Mouse (Mus musculus) kidney, embryonic 14.5 days (tissue): ENCODE data around the gene Kcnj12. TPM values are rescaled to one million over a fixed set of nuclear protein-coding genes. Genes with fewer than 3 reads are reported as not detected.

Experiments
- ATAC-seq: fragments of 200-750 bp; cut with Nextera tagmentation; 2 replicates; pipeline ENCODE4 v1.8.0; 2017; ENCODE audit warnings: moderate number of reproducible peaks, mild to moderate bottlenecking, moderate TSS enrichment, moderate library complexity; ENCODE audit not compliant: low FRiP score, low TSS enrichment
- H3K27ac ChIP-seq: fragments of 300-500 bp; sonication (generic); 2 replicates; pipeline ENCODE4 v1.5.1; 2014; ENCODE audit warnings: low read depth, mild to moderate bottlenecking, low read length, moderate library complexity, mixed read lengths
- H3K27me3 ChIP-seq: fragments of 300-500 bp; sonication (generic); 2 replicates; pipeline ENCODE4 v1.6.1; 2014; ENCODE audit warnings: mild to moderate bottlenecking, low read length; ENCODE audit not compliant: control insufficient read depth, insufficient read depth
- H3K36me3 ChIP-seq: fragments of 300-500 bp; sonication (generic); 2 replicates; pipeline ENCODE4 v1.6.1; 2014; ENCODE audit warnings: low read length, mixed read lengths; ENCODE audit not compliant: control insufficient read depth, insufficient read depth
- H3K4me1 ChIP-seq: fragments of 300-500 bp; sonication (generic); 2 replicates; pipeline ENCODE4 v1.6.1; 2014; ENCODE audit warnings: low read length, mixed read lengths; ENCODE audit not compliant: control insufficient read depth, insufficient read depth
- H3K4me2 ChIP-seq: fragments of 300-500 bp; sonication (generic); replicated peaks from 2 replicates; pipeline ENCODE4 v1.6.1; 2014; ENCODE audit warnings: low read depth, mild to moderate bottlenecking, low read length
- H3K4me3 ChIP-seq: fragments of 300-500 bp; sonication (generic); 2 replicates; pipeline ENCODE4 v1.5.1; 2014; ENCODE audit warnings: mild to moderate bottlenecking, low read length
- H3K9ac ChIP-seq: fragments of 300-500 bp; sonication (generic); 2 replicates; pipeline ENCODE4 v1.6.1; 2014; ENCODE audit warnings: low read depth, mild to moderate bottlenecking, low read length, moderate library complexity
- H3K9me3 ChIP-seq: fragments of 300-500 bp; sonication (generic); 2 replicates; pipeline ENCODE4 v1.6.1; 2016; ENCODE audit warnings: low read length; ENCODE audit not compliant: control insufficient read depth
- WGBS: fragments of 180-500 bp; shearing (Covaris S2); extraction: QIAGEN DNeasy Blood & Tissue Kit; methylation state at CpG from one replicate; pipeline ENCODE4 v1.1.7; 2014; 5-methylcytosine and 5-hydroxymethylcytosine counted together
- polyA plus RNA-seq: library from polyadenylated mRNA; unstranded; fragments of >200 nt; fragmentation: Nextera tagmentation; extraction: Ambion mirVana; gene quantifications from 2 replicates; pipeline ENCODE4 v1.2.1, GENCODE M21; 2014

The Kcnj12 gene
- polyA plus RNA-seq, 1 experiment from 2014 or later, result 0.32 TPM

DNA sequence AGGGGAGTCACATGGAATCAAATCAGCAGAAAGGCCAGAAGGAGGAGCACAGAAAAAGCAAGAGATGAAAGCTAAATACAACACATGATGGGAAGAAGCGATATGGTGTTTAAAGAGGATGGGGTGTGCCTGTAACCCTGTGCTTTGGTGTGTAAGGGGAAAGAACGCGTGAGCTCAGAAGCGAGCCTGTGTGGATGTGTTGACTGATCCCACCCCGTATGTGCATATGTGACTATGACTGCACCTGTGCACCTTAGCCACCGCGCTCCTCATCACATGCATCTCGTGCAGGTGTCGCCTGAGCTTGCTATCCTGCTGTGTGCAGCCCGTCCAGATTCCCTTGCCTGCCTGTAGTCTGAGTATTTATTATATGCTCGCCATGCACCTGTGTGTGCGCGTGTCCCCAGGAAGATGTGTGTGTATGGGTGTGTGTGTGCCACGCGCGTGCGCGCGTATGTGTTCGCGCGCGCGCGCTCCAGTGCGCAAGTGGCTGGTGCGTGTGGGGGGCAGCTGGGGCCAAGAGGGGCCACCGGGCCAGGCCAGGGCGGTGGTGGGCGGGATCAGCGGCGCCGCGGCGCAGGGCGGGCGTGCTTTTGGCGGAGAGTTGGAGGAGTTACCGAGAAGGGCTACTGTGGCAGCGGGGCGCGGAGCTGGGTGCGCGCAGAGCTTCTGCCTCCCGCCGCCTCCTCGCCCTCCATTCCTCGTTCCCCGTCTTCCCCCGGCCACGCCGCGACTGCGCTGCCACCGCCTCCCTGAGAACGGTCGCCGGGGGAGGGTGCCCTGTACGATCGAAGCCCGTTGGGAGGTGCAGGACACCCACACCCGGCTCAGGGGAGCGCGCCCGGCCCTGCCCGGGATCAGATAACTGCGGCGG lies 451 bp upstream of the Kcnj12 start:
- peak overlapping the region; percentile 98 for H3K4me2 ChIP-seq
- 2% methylated on average over 46 of the region's 68 CpGs for WGBS
- H3K4me1 ChIP-seq, result 0 out of 2 replicates have a peak, but pooled peaks cover 6% of the 10 kb centered on the region
- ATAC-seq, result no peak
- H3K36me3 ChIP-seq, result no peaks in the 10 kb centered on the region
- H3K9ac ChIP-seq, result peak overlapping the region; percentile 48; the same call in 1 of the 2 replicates
- peaks cover 55% of the 10 kb centered on the region for H3K27me3 ChIP-seq
- no peaks in the 10 kb centered on the region for H3K9me3 ChIP-seq
- H3K27ac ChIP-seq, result no peak overlapping the region
- H3K4me3 ChIP-seq, result peak overlapping the region; percentile 54

- no peak for ATAC-seq
- H3K36me3 ChIP-seq, result no peaks in the 10 kb centered on the region
- H3K4me1 ChIP-seq, result peaks cover 9% of the 10 kb centered on the region; the same call in 1 of the 2 replicates
- no peak overlapping the region for H3K27ac ChIP-seq
- H3K27me3 ChIP-seq, result peaks cover 55% of the 10 kb centered on the region
- H3K9ac ChIP-seq, result no peak overlapping the region
- peak overlapping the region; percentile 54 for H3K4me3 ChIP-seq
- H3K9me3 ChIP-seq, result no peaks in the 10 kb centered on the region
- peak overlapping the region; percentile 98 for H3K4me2 ChIP-seq
- 52% methylated on average over 9 of the region's 9 CpGs for WGBS
These were observed 1.2 kb downstream of the Kcnj12 start for GRCm38 (mm10) chr11:61023416-61024200.

DNA sequence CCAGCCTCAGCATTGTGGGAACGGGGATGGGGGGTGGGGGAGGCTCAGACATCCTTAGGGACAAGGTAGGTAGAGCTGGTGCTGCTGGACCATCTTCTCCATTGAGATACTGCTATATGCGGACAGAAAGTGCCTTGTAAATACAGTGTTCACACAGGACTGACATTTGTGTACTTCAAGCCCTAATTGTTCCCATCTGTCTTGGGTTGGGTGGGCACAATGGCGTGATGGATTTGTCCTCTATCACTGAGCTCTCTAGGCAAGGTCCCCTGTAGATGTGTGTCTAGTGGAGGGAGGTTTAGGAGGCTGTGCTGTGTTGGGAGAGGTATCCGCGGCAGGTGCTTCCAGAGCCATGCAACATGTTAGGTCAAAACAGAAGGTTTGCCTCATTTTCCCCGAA lies 2.0 kb downstream of the Kcnj12 start:
- ATAC-seq, result no peak
- Histone ChIP-seq H3K27ac (no peak overlapping the region), H3K27me3 (peaks cover 55% of the 10 kb centered on the region), H3K9ac (no peak overlapping the region), H3K9me3 (no peaks in the 10 kb centered on the region), H3K4me3 (no peak overlapping the region), H3K4me1 (peaks cover 10% of the 10 kb centered on the region; the same call in 1 of the 2 replicates), H3K4me2 (no peak overlapping the region), H3K36me3 (no peaks in the 10 kb centered on the region)
- 84% methylated on average over 6 of the region's 6 CpGs for WGBS

GRCm38 (mm10) chr11:61024996-61025395 lies 2.6 kb downstream of the Kcnj12 start:
- no peak overlapping the region for H3K27ac ChIP-seq
- no peaks in the 10 kb centered on the region for H3K36me3 ChIP-seq
- no peak overlapping the region for H3K4me2 ChIP-seq
- peaks cover 10% of the 10 kb centered on the region; the same call in 1 of the 2 replicates for H3K4me1 ChIP-seq
- H3K27me3 ChIP-seq, result peaks cover 55% of the 10 kb centered on the region
- WGBS, result 61% methylated on average over 6 of the region's 6 CpGs
- H3K9ac ChIP-seq, result no peak overlapping the region
- no peaks in the 10 kb centered on the region for H3K9me3 ChIP-seq
- no peak for ATAC-seq
- no peak overlapping the region for H3K4me3 ChIP-seq

DNA sequence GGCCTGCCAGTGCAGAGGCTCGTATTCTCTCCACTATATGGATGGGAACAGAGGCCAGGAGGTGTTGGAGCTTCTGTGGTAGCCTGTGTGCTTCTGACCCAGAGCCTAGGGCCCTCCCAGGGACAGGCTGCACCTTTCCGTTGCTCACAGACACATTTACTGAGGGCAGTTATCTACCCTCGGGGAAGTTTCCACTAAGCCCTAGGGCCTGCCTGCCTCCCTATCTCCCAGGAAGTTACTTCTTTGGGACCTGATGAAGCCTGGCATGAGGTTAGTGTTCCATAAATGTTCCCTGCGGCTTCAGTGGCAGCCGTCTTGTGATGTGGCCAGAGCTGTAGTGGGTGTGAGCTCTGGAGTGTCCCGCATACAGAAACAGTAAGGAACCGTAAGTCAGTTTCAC lies 3.2 kb downstream of the Kcnj12 start:
- H3K9me3 ChIP-seq, result no peaks in the 10 kb centered on the region
- no peak overlapping the region for H3K4me2 ChIP-seq
- 66% methylated on average over 7 of the region's 7 CpGs for WGBS
- H3K27me3 ChIP-seq, result peaks cover 55% of the 10 kb centered on the region
- no peak overlapping the region for H3K4me3 ChIP-seq
- peaks cover 10% of the 10 kb centered on the region; the same call in 1 of the 2 replicates for H3K4me1 ChIP-seq
- H3K36me3 ChIP-seq, result no peaks in the 10 kb centered on the region
- no peak overlapping the region for H3K27ac ChIP-seq
- no peak for ATAC-seq
- H3K9ac ChIP-seq, result no peak overlapping the region

DNA sequence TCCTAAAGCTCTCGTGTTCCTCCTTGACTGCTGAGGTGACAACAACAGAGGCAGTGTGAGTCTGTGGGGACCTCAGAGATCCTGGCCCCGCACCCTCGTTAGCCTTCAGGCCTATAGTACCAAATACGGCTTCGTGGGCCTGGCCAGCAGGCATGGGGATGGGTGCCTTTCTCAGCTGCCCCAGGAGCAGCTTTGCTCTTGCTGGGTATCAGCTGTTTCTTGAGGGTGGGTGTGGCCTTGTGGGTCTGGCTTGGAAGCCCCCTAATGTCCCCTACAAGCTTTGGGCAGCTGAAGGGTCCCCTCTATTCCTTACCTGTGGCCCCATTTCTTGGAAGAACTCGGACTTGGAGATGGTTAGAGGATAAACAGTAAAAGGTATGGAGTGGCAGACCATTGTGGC lies 4.0 kb downstream of the Kcnj12 start:
- no peaks in the 10 kb centered on the region for H3K9me3 ChIP-seq
- H3K36me3 ChIP-seq, result no peaks in the 10 kb centered on the region
- H3K4me3 ChIP-seq, result no peak overlapping the region
- H3K4me2 ChIP-seq, result no peak overlapping the region
- WGBS, result 91% methylated on average over 6 of the region's 6 CpGs
- no peak overlapping the region for H3K27ac ChIP-seq
- H3K4me1 ChIP-seq, result peaks cover 10% of the 10 kb centered on the region; the same call in 1 of the 2 replicates
- H3K27me3 ChIP-seq, result peaks cover 47% of the 10 kb centered on the region
- no peak overlapping the region for H3K9ac ChIP-seq
- no peak for ATAC-seq

DNA sequence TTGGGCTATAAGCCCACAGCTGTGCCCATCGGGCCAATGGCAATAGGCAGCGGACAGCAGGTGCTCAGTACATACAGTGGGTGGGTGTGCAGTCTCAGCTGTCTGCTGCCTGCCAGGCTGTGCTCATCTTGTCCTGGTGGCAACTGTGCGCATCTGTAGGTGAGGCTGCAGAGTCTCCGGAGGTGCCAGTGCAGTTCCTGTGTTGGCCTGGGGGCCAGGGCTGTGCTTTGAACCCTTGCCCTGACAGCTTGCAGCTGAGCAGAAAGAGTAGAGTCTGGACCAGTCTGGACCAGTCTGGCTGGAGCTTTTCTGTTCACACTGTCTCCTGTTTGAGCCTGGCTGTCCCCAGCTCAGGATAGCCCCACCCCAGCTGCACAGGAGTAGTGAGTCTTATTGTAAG lies 4.8 kb downstream of the Kcnj12 start:
- 91% methylated on average over 4 of the region's 4 CpGs for WGBS
- Histone ChIP-seq H3K9ac (no peak overlapping the region), H3K9me3 (no peaks in the 10 kb centered on the region), H3K27me3 (peaks cover 39% of the 10 kb centered on the region), H3K4me3 (no peak overlapping the region), H3K36me3 (no peaks in the 10 kb centered on the region), H3K4me1 (peaks cover 10% of the 10 kb centered on the region; the same call in 1 of the 2 replicates), H3K4me2 (no peak overlapping the region), H3K27ac (no peak overlapping the region)
- no peak for ATAC-seq

- Histone ChIP-seq H3K9me3 (no peaks in the 10 kb centered on the region), H3K4me2 (no peak overlapping the region), H3K27ac (no peak overlapping the region), H3K4me1 (peaks cover 10% of the 10 kb centered on the region; the same call in 1 of the 2 replicates), H3K27me3 (peaks cover 27% of the 10 kb centered on the region), H3K9ac (no peak overlapping the region; the same call in 1 of the 2 replicates), H3K36me3 (no peaks in the 10 kb centered on the region), H3K4me3 (no peak overlapping the region)
- 45% methylated on average over 11 of the region's 11 CpGs for WGBS
- peak; percentile 41; the same call in 1 of the 2 replicates for ATAC-seq
These were observed 6.0 kb downstream of the Kcnj12 start for GRCm38 (mm10) chr11:61028211-61028950.
